Comparison of ENCODE assay signal across 17 mouse cellular contexts in genomic region chr11:55368388-55369092, GRCm38 (mm10). TPM values are rescaled to one million over a fixed set of nuclear protein-coding genes. Genes with fewer than 3 reads are reported as not detected.
DNase-seq lines count a peak whose midpoint lies in the region; ATAC-seq and TF ChIP-seq lines count a peak whose summit lies in the region.
"Had no signal": no experiment of that assay in that cellular context is flagged by ENCODE, and none has a peak within 500 bp of the region (broad histone marks: within the 10 kb centered on the region; RNA-seq: fewer than 3 reads in every experiment).

No protein-coding gene starts in this region.

- no peaks in the 10 kb centered on the region for H3K36me3 ChIP-seq in heart, embryonic 16.5 days (ENCODE audit: control insufficient read depth, insufficient read depth)
- H3K36me3 ChIP-seq in lung, embryonic 14.5 days (ENCODE audit: insufficient read depth) = no peaks in the 10 kb centered on the region
- no peaks in the 10 kb centered on the region for H3K36me3 ChIP-seq in hindbrain, postnatal 0 days (ENCODE audit: insufficient read depth, low read length)
- H3K36me3 ChIP-seq: liver, embryonic 12.5 days; midbrain, embryonic 15.5 days had no signal

- no peaks in the 10 kb centered on the region for H3K9me3 ChIP-seq in heart, embryonic 16.5 days (replicated peaks; ENCODE audit: control insufficient read depth, low read length)
- no peaks in the 10 kb centered on the region for H3K9me3 ChIP-seq in lung, embryonic 14.5 days (ENCODE audit: low read depth, low read length)
- no peaks in the 10 kb centered on the region for H3K9me3 ChIP-seq in hindbrain, postnatal 0 days (ENCODE audit: low read length)
- H3K9me3 ChIP-seq: forebrain, embryonic 13.5 days; liver, embryonic 12.5 days; midbrain, embryonic 15.5 days had no signal

- 67% methylated on average over 4 of the region's 4 CpGs for WGBS in heart, embryonic 16.5 days
- WGBS in lung, embryonic 14.5 days = 42% methylated on average over 4 of the region's 4 CpGs
- WGBS in hindbrain, postnatal 0 days = 76% methylated on average over 4 of the region's 4 CpGs

- H3K9ac ChIP-seq in heart, embryonic 16.5 days (ENCODE audit: low read length) = no peak overlapping the region; the same call in 1 of the 2 replicates
- no peak overlapping the region for H3K9ac ChIP-seq in lung, embryonic 14.5 days
- no peak overlapping the region for H3K9ac ChIP-seq in hindbrain, postnatal 0 days (replicated peaks; ENCODE audit: low read length)
- H3K9ac ChIP-seq: forebrain, embryonic 13.5 days; liver, embryonic 12.5 days; midbrain, embryonic 15.5 days had no signal

- H3K4me1 ChIP-seq in heart, embryonic 16.5 days (ENCODE audit: control insufficient read depth, insufficient read depth, low read length) = peaks cover 7% of the 10 kb centered on the region; the same call in 1 of the 2 replicates
- no peaks in the 10 kb centered on the region for H3K4me1 ChIP-seq in lung, embryonic 14.5 days (ENCODE audit: insufficient read depth)
- H3K4me1 ChIP-seq in hindbrain, postnatal 0 days (ENCODE audit: insufficient read depth, low read length) = no peaks in the 10 kb centered on the region
- H3K4me1 ChIP-seq: forebrain, embryonic 13.5 days; liver, embryonic 12.5 days; midbrain, embryonic 15.5 days had no signal

- intact Hi-C loops in gastrocnemius, adult 2 months (cut with DNase I) = no loop called here
- intact Hi-C loops in heart, postnatal 36 days (cut with DNase I) = loop anchor here (2.0 kb wide), 1 partner anchor 106 kb away; no protein-coding TSS in a partner anchor

- H3K27me3 ChIP-seq in heart, embryonic 16.5 days (ENCODE audit: control insufficient read depth, insufficient read depth, low read length) = peaks cover 2% of the 10 kb centered on the region; the same call in 1 of the 2 replicates
- no peaks in the 10 kb centered on the region for H3K27me3 ChIP-seq in lung, embryonic 14.5 days (ENCODE audit: insufficient read depth, low read length)
- H3K27me3 ChIP-seq in hindbrain, postnatal 0 days (ENCODE audit: insufficient read depth, low read length) = no peaks in the 10 kb centered on the region
- H3K27me3 ChIP-seq: forebrain, embryonic 13.5 days; liver, embryonic 12.5 days; midbrain, embryonic 15.5 days had no signal

- no peak for DNase-seq in gastrocnemius, adult 2 months
- no peak for DNase-seq in gastrocnemius, postnatal 4 days (ENCODE audit: low spot score in 2 of 2)
- no peak for DNase-seq in heart, postnatal 36 days
- no peak for DNase-seq in lung, embryonic 14.5 days
- no peak for DNase-seq in lung, postnatal 4 days
- DNase-seq in kidney, postnatal 36 days = peak; percentile 21 to 55
- no peak for DNase-seq in hindbrain, postnatal 0 days (ENCODE audit: low spot score)
- DNase-seq: cerebellum, adult 9-10 months; thymus, postnatal 14 days had no signal

- TF ChIP-seq CTCF in gastrocnemius, adult 2 months (IDR thresholded peaks at IDR 0.05) = no peak
- TF ChIP-seq CTCF in lung, embryonic 14.5 days (IDR thresholded peaks at IDR 0.05; ENCODE audit: low read depth) = no peak
- TF ChIP-seq CTCF in hindbrain, postnatal 0 days (IDR thresholded peaks at IDR 0.05; ENCODE audit: low read depth) = no peak

- ATAC-seq in heart, embryonic 16.5 days (replicated peaks; ENCODE audit: extremely low read depth, insufficient read depth, low FRiP score) = no peak
- peak; percentile 65; the same call in 1 of the 2 replicates for ATAC-seq in lung, embryonic 14.5 days (ENCODE audit: insufficient read depth)
- no peak for ATAC-seq in hindbrain, postnatal 0 days
- ATAC-seq: forebrain, embryonic 13.5 days; liver, embryonic 12.5 days; midbrain, embryonic 15.5 days had no signal

- H3K4me3 ChIP-seq in gastrocnemius, adult 2 months = no peak overlapping the region
- H3K4me3 ChIP-seq in heart, embryonic 16.5 days (ENCODE audit: low read length) = no peak overlapping the region
- H3K4me3 ChIP-seq in lung, embryonic 14.5 days (ENCODE audit: low read depth, low read length) = no peak overlapping the region
- H3K4me3 ChIP-seq in hindbrain, postnatal 0 days (ENCODE audit: low read length) = no peak overlapping the region
- H3K4me3 ChIP-seq: erythroblast, embryonic 14.5 days; forebrain, embryonic 13.5 days; liver, embryonic 12.5 days; midbrain, embryonic 15.5 days; myocyte had no signal

- H3K4me2 ChIP-seq in heart, embryonic 16.5 days (ENCODE audit: low read depth, low read length) = no peak overlapping the region
- H3K4me2 ChIP-seq in lung, embryonic 14.5 days = no peak overlapping the region
- H3K4me2 ChIP-seq in hindbrain, postnatal 0 days (ENCODE audit: low read depth, low read length) = no peak overlapping the region
- H3K4me2 ChIP-seq: forebrain, embryonic 13.5 days; liver, embryonic 12.5 days; midbrain, embryonic 15.5 days had no signal

- H3K27ac ChIP-seq in gastrocnemius, adult 2 months = peak overlapping the region; percentile 63
- H3K27ac ChIP-seq in heart, embryonic 16.5 days (ENCODE audit: low read length) = peak overlapping the region; percentile 74
- peak overlapping the region; percentile 86 for H3K27ac ChIP-seq in lung, embryonic 14.5 days (ENCODE audit: low read depth)
- H3K27ac ChIP-seq in hindbrain, postnatal 0 days = no peak overlapping the region
- H3K27ac ChIP-seq: forebrain, embryonic 13.5 days; liver, embryonic 12.5 days; midbrain, embryonic 15.5 days had no signal

RNA-seq across cellular contexts. Expression of gene Fat2, which starts 32.2 kb away (rescaled TPM):
- under 1 TPM; 0.03 TPM for total RNA-seq in gastrocnemius, adult 2 months (2021)
- under 1 TPM; 0.10 to 0.18 TPM for total RNA-seq in gastrocnemius, postnatal 4 days (2021)
- polyA plus RNA-seq in heart, embryonic 16.5 days (2015; fragmentation: Nextera tagmentation; extraction: Ambion mirVana) = 0.12 TPM in 2 replicates
- under 1 TPM; 0.03 TPM for total RNA-seq in heart, postnatal 36 days (2021)
- polyA plus RNA-seq in lung, embryonic 14.5 days (2014; fragmentation: Nextera tagmentation; extraction: Ambion mirVana) = 0.29 and 0.53 TPM in 2 replicates
- 17.6 and 21.0 TPM in 2 replicates for total RNA-seq in hindbrain, postnatal 0 days (2014; rRNA removed)
- polyA plus RNA-seq in hindbrain, postnatal 0 days (2015; fragmentation: Nextera tagmentation; extraction: Ambion mirVana) = 0.78 and 0.88 TPM in 2 replicates
- total RNA-seq: megakaryocyte-erythroid progenitor cell, adult 5-6 weeks had no signal
- polyA plus RNA-seq: erythroblast, embryonic 14.5 days; forebrain, embryonic 13.5 days; liver, embryonic 12.5 days; neural tube, embryonic 14.5 days had no signal

RNA-seq across cellular contexts. Expression of gene Sparc, which starts 54.4 kb away (rescaled TPM):
- 100 to 1,000 TPM; 276 to 473 TPM for total RNA-seq in gastrocnemius, adult 2 months (2021)
- 1,000 to 10,000 TPM; 2,207 to 2,385 TPM for total RNA-seq in gastrocnemius, postnatal 4 days (2021)
- polyA plus RNA-seq in heart, embryonic 16.5 days (2015; fragmentation: Nextera tagmentation; extraction: Ambion mirVana) = 1,876 and 1,966 TPM in 2 replicates
- 100 to 1,000 TPM; 645 to 801 TPM for total RNA-seq in heart, postnatal 36 days (2021)
- polyA plus RNA-seq in lung, embryonic 14.5 days (2014; fragmentation: Nextera tagmentation; extraction: Ambion mirVana) = 1,429 and 1,454 TPM in 2 replicates
- 303 and 356 TPM in 2 replicates for total RNA-seq in hindbrain, postnatal 0 days (2014; rRNA removed)
- 794 and 832 TPM in 2 replicates for polyA plus RNA-seq in hindbrain, postnatal 0 days (2015; fragmentation: Nextera tagmentation; extraction: Ambion mirVana)
- total RNA-seq: megakaryocyte-erythroid progenitor cell, adult 5-6 weeks had no signal

Comparison
In these comparisons a context has a peak if more than half of its experiments do, and no peak if none do; other contexts are left out.
1. DNase-seq: peak in kidney, postnatal 36 days (2 of 2); none in gastrocnemius, adult 2 months (single experiment), gastrocnemius, postnatal 4 days (0 of 2), heart, postnatal 36 days (0 of 2), lung, embryonic 14.5 days (single experiment), lung, postnatal 4 days (0 of 2) and hindbrain, postnatal 0 days (single experiment).
2. RNA of gene Fat2, which starts 32.2 kb away (total RNA-seq): 17.6 to 21.0 TPM in hindbrain, postnatal 0 days; 0.10 to 0.18 TPM in gastrocnemius, postnatal 4 days, 0.03 TPM in gastrocnemius, adult 2 months and 0.03 TPM in heart, postnatal 36 days; every median in the first group is over 10 times any median in the second.